Mouse (Mus musculus): ENCODE measurements around the gene Rnaseh1. TPM values are rescaled to one million over a fixed set of nuclear protein-coding genes. Genes with fewer than 3 reads are reported as not detected.

The Rnaseh1 gene
- polyA plus RNA-seq, 1 experiment from 2014 or later: 28.9 TPM

DNA sequence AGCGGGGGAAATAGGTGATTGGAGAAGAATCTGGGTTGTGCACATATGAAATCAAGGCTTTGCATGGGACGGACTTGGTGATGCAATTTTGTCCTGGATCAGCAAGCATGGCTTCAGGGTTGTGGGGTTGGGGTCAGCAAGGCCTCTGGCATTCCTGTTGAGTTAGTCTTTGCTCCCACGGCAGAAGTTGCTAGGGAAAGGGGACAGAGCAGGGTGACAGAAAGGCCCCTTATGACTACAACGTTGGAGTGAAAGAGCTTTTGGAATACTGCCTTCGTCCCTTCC, 26.5 kb downstream of the Rnaseh1 start:
- peak overlapping the region; percentile 92 for H3K27ac ChIP-seq
- peaks cover 25% of the 10 kb centered on the region for H3K36me3 ChIP-seq
- DNase-seq (ENCODE audit: low spot score): no peak
- peaks cover 17% of the 10 kb centered on the region for H3K4me1 ChIP-seq
- WGBS: 65% methylated on average over 5 of the region's 5 CpGs
- no peaks in the 10 kb centered on the region for H3K27me3 ChIP-seq (ENCODE audit: insufficient read depth, poor library complexity, severe bottlenecking)
- no peaks in the 10 kb centered on the region for H3K9me3 ChIP-seq
- peak overlapping the region; percentile 68 for H3K4me3 ChIP-seq

DNA sequence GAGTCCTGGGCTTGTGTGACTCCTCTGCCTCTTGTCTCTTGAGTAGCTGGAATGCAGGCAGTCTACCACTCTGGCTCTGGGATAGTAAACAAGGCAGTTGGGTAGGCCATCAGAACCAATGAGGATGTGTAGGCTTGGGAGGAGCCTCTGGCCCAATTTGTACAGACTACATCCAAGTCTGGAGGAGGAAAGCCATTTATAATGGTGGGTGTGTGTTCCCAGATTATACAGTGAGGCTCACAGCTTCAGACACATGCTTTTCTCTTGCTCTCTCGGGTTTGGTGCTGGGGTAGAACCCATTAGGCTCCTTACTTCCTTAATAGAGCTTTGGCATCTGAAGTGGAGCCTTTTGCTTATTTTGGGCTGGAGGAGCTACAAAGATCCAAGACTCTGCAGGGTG, 35.3 kb downstream of the Rnaseh1 start:
- Histone ChIP-seq H3K27me3 (ENCODE audit: insufficient read depth, poor library complexity, severe bottlenecking) (no peaks in the 10 kb centered on the region), H3K36me3 (peaks cover 38% of the 10 kb centered on the region), H3K4me1 (no peaks in the 10 kb centered on the region), H3K27ac (no peak overlapping the region), H3K9me3 (no peaks in the 10 kb centered on the region), H3K4me3 (no peak overlapping the region)
- no peak for DNase-seq (ENCODE audit: low spot score)
- 91% methylated on average over 1 of the region's 1 CpGs for WGBS

DNA sequence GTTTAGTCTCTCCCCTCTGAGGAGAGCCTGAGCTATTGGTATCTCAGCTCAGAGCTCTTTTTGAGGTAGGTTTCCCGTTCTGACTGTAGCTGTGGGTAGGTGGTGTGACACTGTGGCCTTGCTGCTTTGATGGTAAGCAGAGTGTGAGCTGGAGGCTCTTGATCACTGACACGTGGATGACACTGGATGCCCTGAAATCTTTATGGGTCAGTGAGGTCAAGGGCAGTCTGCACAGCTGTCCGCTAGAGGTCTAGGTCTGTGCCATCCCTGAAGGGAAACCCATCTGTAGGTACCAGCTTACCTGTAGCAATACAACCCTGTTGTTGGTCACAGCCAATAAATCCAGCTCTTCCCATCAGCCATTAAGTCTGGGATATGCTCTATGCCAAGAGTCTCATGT, 36.4 kb downstream of the Rnaseh1 start:
- Histone ChIP-seq H3K36me3 (peaks cover 43% of the 10 kb centered on the region), H3K9me3 (no peaks in the 10 kb centered on the region), H3K27me3 (ENCODE audit: insufficient read depth, poor library complexity, severe bottlenecking) (no peaks in the 10 kb centered on the region), H3K4me1 (no peaks in the 10 kb centered on the region), H3K4me3 (no peak overlapping the region), H3K27ac (no peak overlapping the region)
- WGBS: 66% methylated on average over 3 of the region's 3 CpGs
- DNase-seq (ENCODE audit: low spot score): no peak

DNA sequence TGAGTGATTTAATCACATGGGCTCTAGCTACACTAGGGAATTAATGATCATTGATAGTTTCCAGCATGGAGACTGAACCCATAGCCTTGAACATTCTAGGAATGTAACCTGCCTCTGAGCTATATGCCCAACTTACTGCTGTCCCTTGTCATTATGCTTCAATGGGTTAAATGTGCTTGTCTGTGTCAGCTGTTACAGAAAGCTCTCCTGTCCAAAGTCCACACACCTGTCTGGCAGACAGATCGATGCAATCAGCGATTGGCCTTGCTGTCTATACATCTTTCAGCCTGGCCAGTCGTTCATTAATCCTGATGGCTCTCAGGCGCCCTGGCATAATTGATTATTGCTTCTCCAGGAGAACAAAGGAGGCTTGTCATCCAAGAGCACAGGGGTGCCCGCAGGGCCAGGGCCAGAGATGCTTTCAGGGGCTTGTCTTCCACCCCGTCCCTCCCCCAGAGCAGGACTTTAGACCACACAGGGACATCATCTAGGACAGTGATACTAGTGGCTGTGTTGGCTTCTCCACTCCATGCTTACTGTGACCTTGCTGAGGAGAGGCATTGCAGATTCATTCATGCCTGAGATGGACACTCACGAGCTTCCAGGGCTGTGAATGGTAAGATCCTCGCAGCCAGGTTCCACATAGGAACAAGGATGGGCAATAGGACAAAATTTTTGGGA, 36.9 kb downstream of the Rnaseh1 start:
- H3K4me1 ChIP-seq: no peaks in the 10 kb centered on the region
- no peak overlapping the region for H3K27ac ChIP-seq
- no peaks in the 10 kb centered on the region for H3K27me3 ChIP-seq (ENCODE audit: insufficient read depth, poor library complexity, severe bottlenecking)
- no peaks in the 10 kb centered on the region for H3K9me3 ChIP-seq
- WGBS: 83% methylated on average over 8 of the region's 8 CpGs
- no peak overlapping the region for H3K4me3 ChIP-seq
- peaks cover 43% of the 10 kb centered on the region for H3K36me3 ChIP-seq
- no peak for DNase-seq (ENCODE audit: low spot score)

DNA sequence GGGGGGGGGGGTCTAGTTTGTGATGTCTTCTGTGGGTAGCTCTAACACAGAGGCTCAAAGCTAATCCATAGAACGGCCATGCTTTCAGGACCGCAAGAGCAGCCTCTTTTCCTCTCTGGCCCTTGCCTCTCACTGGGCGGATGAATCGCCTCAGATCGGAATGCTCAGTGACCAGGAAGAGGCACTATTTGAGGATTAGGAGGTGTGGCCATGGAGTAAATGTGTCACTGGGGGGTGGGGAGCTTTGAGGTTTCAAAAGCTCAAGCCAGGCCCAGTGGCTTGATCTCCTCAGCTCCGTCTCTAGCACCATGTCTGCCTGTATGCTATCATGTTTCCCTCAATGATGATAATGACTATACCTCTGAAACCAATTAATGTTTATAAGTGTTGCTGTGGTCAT, 39.6 kb downstream of the Rnaseh1 start:
- no peak overlapping the region for H3K27ac ChIP-seq
- H3K4me1 ChIP-seq: peaks cover 5% of the 10 kb centered on the region
- H3K4me3 ChIP-seq: no peak overlapping the region
- H3K9me3 ChIP-seq: no peaks in the 10 kb centered on the region
- H3K36me3 ChIP-seq: peaks cover 40% of the 10 kb centered on the region
- DNase-seq (ENCODE audit: low spot score): no peak
- 86% methylated on average over 6 of the region's 6 CpGs for WGBS
- no peaks in the 10 kb centered on the region for H3K27me3 ChIP-seq (ENCODE audit: insufficient read depth, poor library complexity, severe bottlenecking)

DNA sequence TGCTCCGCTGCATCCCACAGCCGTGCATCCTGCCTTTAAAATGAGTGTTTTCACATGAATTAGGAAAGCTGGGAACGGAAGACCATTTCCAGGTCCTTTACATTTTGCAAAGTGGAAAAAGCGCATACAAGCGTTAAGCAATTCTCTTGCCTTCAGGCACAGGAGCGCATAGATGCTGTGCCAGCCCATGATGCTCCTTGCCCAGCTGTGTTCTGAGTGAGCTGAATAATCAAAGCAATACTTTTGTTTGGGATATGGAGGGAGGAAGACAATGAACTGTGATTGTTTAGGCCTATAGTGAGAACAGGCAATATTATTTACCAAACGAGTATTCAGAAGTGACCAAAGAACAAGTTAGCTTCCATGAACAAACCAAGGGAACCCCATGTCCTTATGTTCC, 41.3 kb downstream of the Rnaseh1 start:
- no peak overlapping the region for H3K27ac ChIP-seq
- H3K4me1 ChIP-seq: peaks cover 20% of the 10 kb centered on the region
- H3K4me3 ChIP-seq: no peak overlapping the region
- H3K36me3 ChIP-seq: peaks cover 37% of the 10 kb centered on the region
- no peaks in the 10 kb centered on the region for H3K9me3 ChIP-seq
- WGBS: 89% methylated on average over 7 of the region's 7 CpGs
- DNase-seq (ENCODE audit: low spot score): no peak
- no peaks in the 10 kb centered on the region for H3K27me3 ChIP-seq (ENCODE audit: insufficient read depth, poor library complexity, severe bottlenecking)

DNA sequence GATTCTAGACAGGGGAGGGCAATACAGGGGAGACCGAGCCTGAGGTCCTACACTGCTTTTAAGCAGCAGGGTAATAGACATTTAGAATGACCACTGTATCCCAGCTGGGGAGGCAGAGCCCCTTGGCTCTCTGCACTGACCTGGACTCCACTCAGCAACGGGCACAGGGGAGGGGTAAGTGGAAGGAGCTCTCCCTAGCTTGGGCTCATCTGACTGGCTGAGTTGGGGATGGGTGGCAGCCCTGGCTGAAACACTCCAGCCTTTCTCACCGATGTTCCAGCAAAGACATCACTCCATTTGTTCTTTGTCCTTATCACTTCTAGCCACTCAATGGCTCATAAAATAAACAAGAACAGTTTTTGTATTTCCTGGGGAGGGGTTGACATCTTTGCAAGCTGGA, 44.3 kb downstream of the Rnaseh1 start:
- Histone ChIP-seq H3K9me3 (no peaks in the 10 kb centered on the region), H3K4me1 (peaks cover 23% of the 10 kb centered on the region), H3K36me3 (peaks cover 41% of the 10 kb centered on the region), H3K27ac (no peak overlapping the region), H3K27me3 (ENCODE audit: insufficient read depth, poor library complexity, severe bottlenecking) (peaks cover 17% of the 10 kb centered on the region), H3K4me3 (no peak overlapping the region)
- DNase-seq (ENCODE audit: low spot score): no peak
- 84% methylated on average over 3 of the region's 3 CpGs for WGBS

DNA sequence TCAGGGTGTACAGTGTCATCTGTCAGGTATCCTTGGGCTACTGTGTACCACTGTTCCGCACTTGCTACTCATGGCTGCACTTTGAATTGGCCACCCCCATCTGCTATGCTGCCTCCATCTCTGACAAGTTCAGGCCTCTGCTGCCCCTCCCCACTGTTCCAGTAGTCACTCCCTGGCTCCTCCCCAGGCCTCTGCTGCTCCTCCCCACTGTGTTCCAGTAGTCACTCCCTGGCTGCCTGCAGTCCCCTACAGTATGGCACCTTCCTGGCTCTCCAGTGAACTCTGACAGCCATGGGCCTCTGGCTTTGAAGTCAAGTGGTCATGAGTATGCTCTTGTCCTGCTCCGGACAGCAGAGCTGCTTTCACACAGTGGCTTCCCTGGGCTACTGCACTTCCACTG, 44.8 kb downstream of the Rnaseh1 start:
- WGBS: 53% methylated on average over 2 of the region's 2 CpGs
- Histone ChIP-seq H3K4me1 (peaks cover 23% of the 10 kb centered on the region), H3K9me3 (no peaks in the 10 kb centered on the region), H3K27me3 (ENCODE audit: insufficient read depth, poor library complexity, severe bottlenecking) (peaks cover 17% of the 10 kb centered on the region), H3K27ac (no peak overlapping the region), H3K4me3 (no peak overlapping the region), H3K36me3 (peaks cover 36% of the 10 kb centered on the region)
- peak; percentile 85 for DNase-seq (ENCODE audit: low spot score)

DNA sequence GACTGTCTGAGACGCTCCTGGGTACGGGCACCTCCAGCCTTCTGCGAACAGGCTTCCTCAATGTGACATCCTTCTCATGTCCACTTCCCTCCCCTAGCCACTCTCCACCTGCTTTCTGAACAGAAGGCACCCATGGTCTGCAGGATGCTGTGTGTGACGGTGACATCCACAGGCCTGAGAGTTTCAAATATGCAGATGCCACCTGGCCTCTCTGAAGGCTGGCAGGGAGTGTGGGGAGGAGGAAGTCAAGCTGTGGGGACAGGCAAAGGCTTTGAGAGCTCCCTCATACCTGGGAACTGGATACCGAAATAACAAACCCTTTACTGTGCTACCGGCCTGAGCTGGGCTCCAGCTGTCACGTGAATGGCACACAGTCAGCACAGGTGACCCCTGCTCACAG, 45.4 kb downstream of the Rnaseh1 start:
- Histone ChIP-seq H3K4me3 (no peak overlapping the region), H3K4me1 (peaks cover 23% of the 10 kb centered on the region), H3K27me3 (ENCODE audit: insufficient read depth, poor library complexity, severe bottlenecking) (peaks cover 17% of the 10 kb centered on the region), H3K9me3 (no peaks in the 10 kb centered on the region), H3K27ac (no peak overlapping the region), H3K36me3 (peaks cover 32% of the 10 kb centered on the region)
- no peak for DNase-seq (ENCODE audit: low spot score)
- 79% methylated on average over 7 of the region's 7 CpGs for WGBS

DNA sequence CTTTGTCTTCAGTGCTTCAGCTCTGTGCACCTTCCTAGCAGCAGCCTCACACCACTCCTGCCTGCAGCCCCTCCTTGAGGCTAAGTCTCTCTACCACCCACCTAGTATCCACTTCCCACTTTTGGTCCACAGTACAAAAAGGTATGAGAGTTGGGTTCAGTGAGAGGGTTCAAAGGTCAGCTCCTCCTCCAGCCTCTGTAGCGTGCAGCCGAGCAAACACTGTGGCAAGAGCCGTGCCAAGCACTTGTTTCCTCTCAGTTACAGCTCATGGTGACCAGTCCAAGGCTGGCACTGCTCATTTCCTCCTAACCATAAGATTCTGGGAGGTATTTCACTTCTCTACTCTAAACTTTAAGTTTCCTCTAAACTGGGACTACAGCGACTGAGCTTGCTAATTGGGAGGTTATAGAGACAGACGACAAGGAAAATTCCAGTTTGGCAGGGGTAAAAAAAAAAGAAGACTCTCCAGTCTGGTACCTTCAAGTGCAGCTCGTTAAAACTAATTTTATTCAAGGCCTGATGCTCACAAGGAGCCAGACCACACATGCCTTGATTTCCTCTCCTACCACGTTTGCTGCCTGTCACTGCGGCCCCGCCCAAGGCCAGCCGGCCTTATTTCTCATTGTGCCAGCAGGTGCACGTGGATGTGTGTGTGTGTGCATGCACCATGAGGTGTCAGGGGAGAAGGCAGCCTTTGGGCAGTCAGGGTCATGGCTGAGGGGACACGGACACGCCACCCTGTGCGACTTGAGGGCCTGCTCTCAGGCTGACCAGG, 48.6 kb downstream of the Rnaseh1 start:
- peaks cover 19% of the 10 kb centered on the region for H3K27me3 ChIP-seq (ENCODE audit: insufficient read depth, poor library complexity, severe bottlenecking)
- H3K9me3 ChIP-seq: no peaks in the 10 kb centered on the region
- no peak overlapping the region for H3K4me3 ChIP-seq
- H3K36me3 ChIP-seq: peaks cover 9% of the 10 kb centered on the region; the same call in 1 of the 2 replicates
- no peak overlapping the region for H3K27ac ChIP-seq
- DNase-seq (ENCODE audit: low spot score): no peak
- WGBS: 83% methylated on average over 14 of the region's 14 CpGs
- peaks cover 34% of the 10 kb centered on the region for H3K4me1 ChIP-seq

DNA sequence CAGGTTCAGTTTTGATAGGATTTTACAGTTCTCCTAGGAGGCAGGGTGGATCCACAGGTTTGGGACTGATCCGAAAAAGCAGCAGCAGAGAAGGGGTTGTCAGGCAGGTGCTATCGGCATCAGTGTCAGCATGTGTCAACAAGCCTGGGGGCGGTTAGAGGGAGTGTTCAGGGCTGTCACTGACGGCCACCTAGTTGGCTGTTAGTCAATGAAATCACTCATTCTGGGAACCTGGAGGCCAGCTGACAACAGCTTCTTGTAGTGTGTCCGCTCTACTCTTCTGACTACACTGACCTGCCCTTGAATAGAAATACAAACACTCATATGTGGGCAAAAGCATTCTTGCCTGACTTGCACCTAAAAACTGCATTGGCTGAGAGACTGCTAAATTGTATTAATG, 49.7 kb downstream of the Rnaseh1 start:
- 74% methylated on average over 5 of the region's 5 CpGs for WGBS
- H3K4me1 ChIP-seq: peaks cover 29% of the 10 kb centered on the region
- no peak overlapping the region for H3K4me3 ChIP-seq
- DNase-seq (ENCODE audit: low spot score): no peak
- no peaks in the 10 kb centered on the region for H3K9me3 ChIP-seq
- H3K27ac ChIP-seq: no peak overlapping the region
- peaks cover 12% of the 10 kb centered on the region; the same call in 1 of the 2 replicates for H3K36me3 ChIP-seq
- H3K27me3 ChIP-seq (ENCODE audit: insufficient read depth, poor library complexity, severe bottlenecking): peaks cover 23% of the 10 kb centered on the region

DNA sequence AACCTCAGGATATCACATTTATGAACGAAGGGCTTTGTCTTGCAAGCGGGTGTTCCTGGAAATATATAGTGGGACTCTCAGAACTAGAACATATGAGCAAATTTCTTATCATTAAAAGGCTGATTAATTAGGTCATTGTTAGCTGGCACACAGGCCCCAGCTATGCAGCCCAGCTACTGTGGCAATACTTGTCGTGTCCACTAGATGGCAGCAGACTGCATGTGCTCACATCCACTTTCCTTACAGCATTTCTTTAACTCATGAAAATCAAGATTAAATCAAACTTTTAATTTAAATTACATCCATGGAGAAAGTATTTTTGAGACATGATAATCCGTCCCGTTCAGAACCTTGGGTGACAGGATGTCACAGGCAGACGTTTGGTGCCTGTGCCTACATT, 50.3 kb downstream of the Rnaseh1 start:
- H3K36me3 ChIP-seq: peaks cover 12% of the 10 kb centered on the region; the same call in 1 of the 2 replicates
- no peaks in the 10 kb centered on the region for H3K9me3 ChIP-seq
- 11% methylated on average over 6 of the region's 6 CpGs for WGBS
- H3K4me1 ChIP-seq: peaks cover 26% of the 10 kb centered on the region
- no peak overlapping the region for H3K4me3 ChIP-seq
- DNase-seq (ENCODE audit: low spot score): no peak
- peak overlapping the region; percentile 82; the same call in 1 of the 2 replicates for H3K27ac ChIP-seq
- H3K27me3 ChIP-seq (ENCODE audit: insufficient read depth, poor library complexity, severe bottlenecking): peaks cover 23% of the 10 kb centered on the region

DNA sequence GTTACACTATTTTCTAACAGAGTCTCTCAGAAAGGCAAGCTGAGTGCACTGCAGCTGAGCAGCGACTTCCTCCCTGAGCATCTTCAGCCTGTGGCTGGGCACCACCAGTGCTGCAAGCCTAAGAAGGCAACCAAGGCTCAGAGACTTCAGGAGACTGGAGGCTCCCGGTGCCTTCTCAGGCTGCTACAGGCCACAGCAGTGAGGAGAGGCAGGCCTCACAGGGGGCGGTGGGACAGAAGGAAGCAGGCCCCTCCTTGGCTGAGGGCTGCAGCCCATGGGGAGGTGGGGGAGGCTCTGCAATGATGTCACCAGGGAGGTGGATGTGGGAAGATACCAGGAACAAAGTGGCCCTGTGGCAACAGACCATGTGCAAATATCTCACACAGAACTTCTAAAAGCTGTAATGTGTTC, 50.7 kb downstream of the Rnaseh1 start:
- DNase-seq (ENCODE audit: low spot score): no peak

More for the DNA sequence above, 50.7 kb downstream of the Rnaseh1 start:
- H3K4me3 ChIP-seq: no peak overlapping the region
- H3K27ac ChIP-seq: peak overlapping the region; percentile 82
- peaks cover 12% of the 10 kb centered on the region; the same call in 1 of the 2 replicates for H3K36me3 ChIP-seq
- 23% methylated on average over 3 of the region's 3 CpGs for WGBS
- peaks cover 23% of the 10 kb centered on the region for H3K27me3 ChIP-seq (ENCODE audit: insufficient read depth, poor library complexity, severe bottlenecking)
- H3K4me1 ChIP-seq: peaks cover 24% of the 10 kb centered on the region
- no peaks in the 10 kb centered on the region for H3K9me3 ChIP-seq
